Mouse (Mus musculus): Measurements from ENCODE around the gene Gnas. TPM values are rescaled to one million over a fixed set of nuclear protein-coding genes. Genes with fewer than 3 reads are reported as not detected.

The Gnas gene
- 2,357 and 2,614 TPM in 2 replicates for polyA plus RNA-seq (2015; fragmentation: Nextera tagmentation; extraction: Ambion mirVana)

DNA sequence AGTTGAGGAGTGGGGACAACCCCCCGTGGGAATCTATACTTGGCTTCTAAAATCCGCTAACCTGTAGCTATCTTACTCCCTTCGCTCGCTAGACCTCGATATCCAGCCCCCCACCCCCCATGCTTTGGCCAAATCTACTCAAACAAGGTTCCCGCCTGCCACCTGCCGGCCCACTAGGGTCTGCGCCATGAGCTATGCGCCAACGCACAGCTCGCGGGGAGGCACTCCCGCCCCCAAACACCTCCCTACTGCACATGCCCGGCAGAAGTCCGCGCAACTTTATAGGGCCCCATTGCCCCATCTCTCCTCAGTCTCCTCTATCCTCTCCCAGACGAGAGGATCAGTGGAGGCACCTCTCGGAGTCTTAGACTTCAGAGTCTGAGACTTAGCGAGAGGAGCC lies at the start of gene Gnas:
TSS of gene Gnas (plus strand) at position 310 of the 400 bp plus-strand sequence.

DNA sequence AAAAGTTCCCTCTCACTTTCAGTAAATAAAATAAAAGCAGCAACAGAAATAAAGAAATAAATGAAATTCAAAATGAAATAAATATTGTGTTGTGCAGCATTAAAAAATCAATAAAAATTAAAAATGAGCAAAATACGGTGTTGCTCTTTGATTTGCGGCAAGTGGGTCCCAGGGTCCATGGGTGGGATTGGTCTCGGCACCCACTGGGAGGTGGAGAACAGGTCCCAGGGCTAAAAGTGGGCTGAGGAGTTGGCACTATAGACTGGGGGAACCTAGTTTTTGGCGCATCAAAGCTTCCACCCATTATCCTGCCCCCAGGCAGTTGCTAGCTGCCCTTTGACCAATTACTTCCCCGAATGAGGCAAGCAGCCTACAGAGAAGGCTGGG lies 62.5 kb downstream of the Gnas start, which contains the start of gene Gm20721:
TSS of gene Gm20721 (minus strand) at position 101 of the 387 bp plus-strand sequence.

Small RNA genes within 50 kb of the gene (microRNA-seq; reads per million reads assigned to microRNA genes)
- gene Gm27591 (ENCODE audit: borderline replicate concordance, insufficient number of aligned reads) (not detected), gene Mir296 (ENCODE audit: borderline replicate concordance, insufficient number of aligned reads) (1,876 reads per million, percentile 83 among the genes with 10 or more reads in this experiment), gene Mir298 (ENCODE audit: borderline replicate concordance, insufficient number of aligned reads) (3,051 reads per million, percentile 87 among the genes with 10 or more reads in this experiment)

Other genes with a start within 250 kb of the Gnas start
- 5.2 and 6.5 TPM in 2 replicates for gene Stx16, start 208.0 kb upstream of the Gnas start, polyA plus RNA-seq (2015; fragmentation: Nextera tagmentation; extraction: Ambion mirVana)
- 45.9 and 74.2 TPM in 2 replicates for gene Npepl1, start 174.0 kb upstream of the Gnas start, polyA plus RNA-seq (2015; fragmentation: Nextera tagmentation; extraction: Ambion mirVana)
- gene Gm20721, start 62.4 kb downstream of the Gnas start, polyA plus RNA-seq (2015; fragmentation: Nextera tagmentation; extraction: Ambion mirVana) = 55.7 and 88.2 TPM in 2 replicates
- 58.2 and 69.2 TPM in 2 replicates for gene Nelfcd, start 131.5 kb downstream of the Gnas start, polyA plus RNA-seq (2015; fragmentation: Nextera tagmentation; extraction: Ambion mirVana)
- gene Ctsz, start 154.7 kb downstream of the Gnas start, polyA plus RNA-seq (2015; fragmentation: Nextera tagmentation; extraction: Ambion mirVana) = 147 and 180 TPM in 2 replicates
- 1.0 and 1.8 TPM in 2 replicates for gene Tubb1, start 166.4 kb downstream of the Gnas start, polyA plus RNA-seq (2015; fragmentation: Nextera tagmentation; extraction: Ambion mirVana)
- 936 and 1,474 TPM in 2 replicates for gene Atp5e, start 179.8 kb downstream of the Gnas start, polyA plus RNA-seq (2015; fragmentation: Nextera tagmentation; extraction: Ambion mirVana)
- 119 and 166 TPM in 2 replicates for gene Prelid3b, start 188.8 kb downstream of the Gnas start, polyA plus RNA-seq (2015; fragmentation: Nextera tagmentation; extraction: Ambion mirVana)

Data from adrenal gland, postnatal 0 days (tissue).